Mouse (Mus musculus) CH12.LX (cell line): ENCODE results near the gene Rims3. TPM values are rescaled to one million over a fixed set of nuclear protein-coding genes. Genes with fewer than 3 reads are reported as not detected.

Source experiments
- DNase-seq: peaks from one replicate; pipeline ENCODE4 v3.0.0-alpha.2; 2013; ENCODE audit errors: extremely low read depth
- H3K27ac ChIP-seq: 2 replicates; pipeline ENCODE4 v1.5.1; 2012; ENCODE audit warnings: low read depth, mild to moderate bottlenecking, control low read depth, moderate library complexity; ENCODE audit not compliant: insufficient read depth
- H3K27me3 ChIP-seq: replicated peaks from 2 replicates; pipeline ENCODE3; 2012; ENCODE audit warnings: inconsistent platforms
- H3K36me3 ChIP-seq, 2 experiments: replicated peaks in 1 of 2; 2 replicates each; pipeline versions ENCODE3 to v1.6.1; 2012; ENCODE audit warnings: inconsistent platforms in 1 of 2, low read length in 1 of 2, mild to moderate bottlenecking in 1 of 2, mixed read lengths in 1 of 2, moderate library complexity in 1 of 2; ENCODE audit not compliant: control insufficient read depth in 1 of 2, insufficient read depth in 1 of 2
- H3K4me1 ChIP-seq, 2 experiments: 2 replicates each; pipeline ENCODE4 v1.6.1; 2012; ENCODE audit warnings: inconsistent platforms in 1 of 2, moderate library complexity in 1 of 2; ENCODE audit not compliant: insufficient read depth in 2 of 2, control insufficient read depth in 1 of 2
- H3K4me2 ChIP-seq: 2 replicates; pipeline ENCODE4 v1.6.1; 2012; ENCODE audit warnings: low read depth, mild to moderate bottlenecking, control low read depth; ENCODE audit not compliant: poor library complexity, insufficient read depth, severe bottlenecking
- H3K4me3 ChIP-seq, 3 experiments: fragments of 150-350 bp in 1 of 3; sonication (generic) in 1 of 3; replicated peaks in 1 of 3; 2 replicates each; pipeline versions ENCODE3 to v1.5.1; 2011 to 2012; ENCODE audit warnings: low read depth in 2 of 3, low read length in 2 of 3, mild to moderate bottlenecking in 2 of 3, moderate library complexity in 2 of 3, control low read depth in 1 of 3, improper control_type of control experiment in 1 of 3, inconsistent platforms in 1 of 3, mixed read lengths in 1 of 3; ENCODE audit not compliant: poor library complexity in 1 of 3
- H3K79me2 ChIP-seq: replicated peaks from 2 replicates; pipeline ENCODE4 v1.6.1; 2012; ENCODE audit warnings: mild to moderate bottlenecking, moderate library complexity; ENCODE audit not compliant: control insufficient read depth, poor library complexity, insufficient read depth, severe bottlenecking; ENCODE audit errors: extremely low read depth
- H3K9ac ChIP-seq: 2 replicates; pipeline ENCODE4 v1.6.1; 2012; ENCODE audit warnings: low read depth, mild to moderate bottlenecking, control low read depth, moderate library complexity; ENCODE audit not compliant: insufficient read depth
- H3K9me3 ChIP-seq: replicated peaks from 2 replicates; pipeline ENCODE3; 2012; ENCODE audit warnings: low read length, inconsistent platforms, mixed read lengths
- HCFC1 ChIP-seq: IDR thresholded peaks from 2 replicates; pipeline ENCODE4 v1.6.1; 2012; ENCODE audit warnings: low read depth, mild to moderate bottlenecking, inconsistent platforms, low read length, improper control_type of control experiment
- JUN ChIP-seq: IDR thresholded peaks from 2 replicates; pipeline ENCODE4 v1.6.1; 2011; ENCODE audit warnings: low read depth, mild to moderate bottlenecking, low read length, improper control_type of control experiment, moderate library complexity; ENCODE audit not compliant: insufficient read depth
- MAFK ChIP-seq: IDR thresholded peaks from 2 replicates; pipeline ENCODE4 v1.6.1; 2011; ENCODE audit warnings: low read length, improper control_type of control experiment; ENCODE audit not compliant: insufficient replicate concordance
- MAX ChIP-seq: IDR thresholded peaks from 2 replicates; pipeline ENCODE4 v1.6.1; 2011; ENCODE audit warnings: low read length, improper control_type of control experiment
- MEF2A ChIP-seq: IDR thresholded peaks from 2 replicates; pipeline ENCODE4 v1.6.1; 2014; ENCODE audit warnings: low read depth, mild to moderate bottlenecking, inconsistent platforms, low read length, improper control_type of control experiment, borderline replicate concordance
- NRF1 ChIP-seq: IDR thresholded peaks from 2 replicates; pipeline ENCODE4 v1.6.1; 2014; ENCODE audit warnings: low read depth, mild to moderate bottlenecking, inconsistent platforms, low read length, improper control_type of control experiment, moderate library complexity
- PAX5 ChIP-seq: IDR thresholded peaks from 2 replicates; pipeline ENCODE4 v1.6.1; 2012; ENCODE audit warnings: low read length, inconsistent platforms, mixed read lengths
- POLR2AphosphoS2 ChIP-seq: IDR thresholded peaks from 2 replicates; pipeline ENCODE4 v1.6.1; 2011; ENCODE audit warnings: low read depth, low read length, improper control_type of control experiment
- SMC3 ChIP-seq: IDR thresholded peaks from 2 replicates; pipeline ENCODE4 v1.6.1; 2011; ENCODE audit warnings: low read depth, low read length, improper control_type of control experiment
- TCF12 ChIP-seq: IDR thresholded peaks from 2 replicates; pipeline ENCODE4 v1.6.1; 2014; ENCODE audit warnings: low read depth, mild to moderate bottlenecking, inconsistent platforms, low read length, improper control_type of control experiment
- USF2 ChIP-seq: conservative IDR thresholded peaks from 2 replicates; pipeline ENCODE4 v1.6.1; 2011; ENCODE audit warnings: low read depth, low read length, improper control_type of control experiment
- ZKSCAN1 ChIP-seq: IDR thresholded peaks from 2 replicates; pipeline ENCODE4 v1.6.1; 2012; ENCODE audit warnings: low read depth, inconsistent platforms, low read length, improper control_type of control experiment, borderline replicate concordance
- ZNF384 ChIP-seq: IDR thresholded peaks from 2 replicates; pipeline ENCODE4 v1.6.1; 2012; ENCODE audit warnings: low read depth, low read length, improper control_type of control experiment, inconsistent platforms
- dilution Hi-C: fragments of 300-500 bp; cut with MboI; formaldehyde crosslinking; loops from 2 replicates; pipeline ENCODE4 v1.14.3; 2020; ENCODE audit warnings: low sequenced_read_pairs; ENCODE audit not compliant: extremely low pct_unique_long_range_greater_than_20kb, extremely low pct_ligation_motif_present
- in situ Hi-C: fragments of 300-500 bp; cut with MboI; formaldehyde crosslinking; loops from 3 replicates; pipeline ENCODE4 v1.14.3; 2019; ENCODE audit warnings: low sequenced_read_pairs, low pct_ligation_motif_present, low pct_unique_long_range_greater_than_20kb, mixed read lengths
- polyA plus RNA-seq: library from polyadenylated mRNA; unstranded; fragments of >175 nt; gene quantifications from 2 replicates; pipeline ENCODE4 v1.2.1, GENCODE M21; 2012; ENCODE audit warnings: low read depth; ENCODE audit not compliant: insufficient read length
- total RNA-seq, 2 experiments: library from RNA; depleted of rRNA; stranded (reverse); fragments of 300-350 nt in 1 of 2; fragments of >200 nt in 1 of 2; gene quantifications; 2 replicates each; pipeline ENCODE4 v1.2.3; 2012 to 2014

Rims3 gene
- total RNA-seq (2012; rRNA removed) (0.04 and 0.17 TPM in 2 replicates), total RNA-seq (2014; rRNA removed) (0.05 TPM in 1 of 2 replicates, not detected in the other), polyA plus RNA-seq (0.08 and 0.13 TPM in 2 replicates)

DNA sequence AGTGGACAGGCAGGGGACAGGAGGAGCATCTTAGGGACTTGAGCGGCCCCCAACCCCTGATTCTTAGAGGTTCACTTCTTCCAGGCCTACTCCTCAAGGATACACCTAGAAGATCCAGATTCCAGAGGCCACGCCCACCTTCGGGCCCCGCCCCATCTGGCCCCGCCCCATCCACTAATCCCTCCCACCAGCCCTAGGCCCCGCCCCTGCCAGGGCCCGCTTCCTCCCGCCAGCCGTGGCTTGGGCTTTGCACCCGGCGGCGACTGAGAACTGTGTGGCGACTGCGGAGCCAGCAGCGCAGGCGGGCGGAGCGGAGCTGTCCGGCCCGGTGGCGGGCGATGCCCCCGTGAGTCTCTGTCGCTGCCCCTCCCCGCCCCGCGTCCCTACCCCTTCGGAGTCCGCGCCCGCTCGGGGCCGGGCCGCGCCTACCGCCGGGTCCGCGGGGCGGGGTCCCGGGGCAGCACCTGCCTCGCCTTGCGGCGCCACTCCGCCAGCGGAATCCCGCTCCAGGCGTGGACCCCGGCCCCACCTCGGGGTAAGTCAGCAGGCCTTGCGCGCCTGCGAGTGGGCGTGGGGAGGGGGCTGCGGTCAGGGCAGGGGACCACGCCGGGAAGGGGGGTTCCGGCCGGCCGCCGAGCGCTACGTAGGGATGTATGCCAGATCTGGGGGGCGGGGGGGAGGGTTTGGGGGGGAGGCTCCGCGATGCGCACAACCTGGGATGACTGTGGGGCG is at the start of gene Rims3:
Gene Rims3, plus strand, starts transcription at position 229 of the 732 bp plus-strand sequence.
- in situ Hi-C loops, result loop anchor here (25.0 kb wide), 1 partner anchor 267 kb away; the partner anchor contains the start of gene Gm8439
- Histone ChIP-seq H3K9ac (no peak within 1 kb of the TSS), H3K27me3 (peaks cover 32% of the 10 kb centered on the region), H3K79me2 (no peaks in the 10 kb centered on the region), H3K9me3 (peaks cover 9% of the 10 kb centered on the region), H3K4me1 (peaks cover 7 to 10% of the 10 kb centered on the region in 2 experiments; a peak in 3 of 4 replicates), H3K36me3 (no peaks in the 10 kb centered on the region), H3K4me3 (no peak within 1 kb of the TSS), H3K27ac (no peak within 1 kb of the TSS), H3K4me2 (no peak within 1 kb of the TSS)
- dilution Hi-C loops, result no loop called here
- no peak for TF ChIP-seq POLR2AphosphoS2
- no peak for TF ChIP-seq HCFC1
- TF ChIP-seq MAFK, result no peak
- TF ChIP-seq JUN, result no peak
- no peak for TF ChIP-seq USF2
- TF ChIP-seq MEF2A, result no peak
- TF ChIP-seq PAX5, result no peak
- no peak for TF ChIP-seq MAX
- TF ChIP-seq ZNF384, result no peak
- no peak for DNase-seq

DNA sequence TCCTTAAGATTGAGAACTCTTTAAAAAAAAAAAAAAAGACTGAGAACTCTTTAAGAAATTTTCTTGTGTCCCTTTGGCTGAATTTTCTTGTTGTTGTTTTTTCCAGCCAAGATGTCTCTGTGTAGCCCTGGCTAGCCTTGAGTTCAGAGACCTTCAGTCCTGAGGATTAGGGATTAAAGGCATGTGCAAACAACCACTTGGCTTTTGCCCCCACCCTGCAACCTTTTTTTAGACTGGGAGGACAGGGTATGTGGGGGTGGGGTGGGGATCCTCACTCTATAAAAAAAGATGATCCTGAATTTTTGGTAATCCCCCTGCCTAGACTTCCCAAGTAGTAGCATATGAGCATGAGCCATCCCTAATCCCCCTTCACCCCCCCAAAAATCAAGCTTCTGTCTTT is 48.8 kb upstream of the Rims3 start:
- Histone ChIP-seq H3K4me1 (peaks cover 0 to 65% of the 10 kb centered on the region in 2 experiments; a peak in 3 of 4 replicates), H3K79me2 (peaks cover 46% of the 10 kb centered on the region), H3K4me2 (no peak overlapping the region), H3K27ac (no peak overlapping the region), H3K9me3 (no peaks in the 10 kb centered on the region), H3K9ac (no peak overlapping the region), H3K27me3 (no peaks in the 10 kb centered on the region), H3K4me3 (no peak overlapping the region), H3K36me3 (peaks cover 0 to 5% of the 10 kb centered on the region in 2 experiments)
- dilution Hi-C loops, result no loop called here
- in situ Hi-C loops, result no loop called here
- no peak for TF ChIP-seq MAFK
- no peak for TF ChIP-seq TCF12
- no peak for TF ChIP-seq SMC3
- TF ChIP-seq ZKSCAN1, result no peak
- no peak for TF ChIP-seq NRF1
- DNase-seq, result no peak
